Mouse (Mus musculus) kidney, adult 2 months (tissue): ENCODE data around the gene Zfp346. TPM values are rescaled to one million over a fixed set of nuclear protein-coding genes. Genes with fewer than 3 reads are reported as not detected.
"Not testable (repeated sequence)": the region's sequence is repeated elsewhere in the genome, so short reads cannot be mapped to it uniquely, and the experiment has no call there.

Source experiments
- DNase-seq: peaks from one replicate; pipeline ENCODE4 v3.0.0; 2021
- H3K27ac ChIP-seq: fragments of 200-500 bp; 2 replicates; pipeline ENCODE4 v1.5.1; 2012; ENCODE audit warnings: low read depth, low read length, control low read depth, inconsistent platforms; ENCODE audit not compliant: insufficient read depth
- H3K27me3 ChIP-seq: fragments of 200-500 bp; replicated peaks from 2 replicates; pipeline ENCODE4 v1.6.1; 2012; ENCODE audit warnings: mild to moderate bottlenecking, moderate library complexity, low read length, inconsistent platforms; ENCODE audit not compliant: control insufficient read depth, insufficient read depth
- H3K36me3 ChIP-seq: fragments of 200-500 bp; 2 replicates; pipeline ENCODE4 v1.6.1; 2012; ENCODE audit warnings: mild to moderate bottlenecking, moderate library complexity, low read length, inconsistent platforms; ENCODE audit not compliant: control insufficient read depth, insufficient read depth
- H3K4me1 ChIP-seq: fragments of 200-500 bp; 2 replicates; pipeline ENCODE4 v1.6.1; 2011; ENCODE audit warnings: low read length; ENCODE audit not compliant: control insufficient read depth, insufficient read depth
- H3K4me3 ChIP-seq: fragments of 200-500 bp; 2 replicates; pipeline ENCODE4 v1.5.1; 2011; ENCODE audit warnings: mild to moderate bottlenecking, low read depth, low read length, control low read depth; ENCODE audit not compliant: insufficient read depth
- CTCF ChIP-seq: fragments of 200-500 bp; conservative IDR thresholded peaks from 2 replicates; pipeline ENCODE4 v1.5.1; 2011; ENCODE audit warnings: low read depth, mild to moderate bottlenecking, control low read depth, low read length, moderate library complexity, mixed read lengths; ENCODE audit not compliant: insufficient read depth, insufficient read length
- POLR2A ChIP-seq: fragments of 200-500 bp; IDR thresholded peaks from one replicate; pipeline ENCODE4 v1.6.1; 2011; ENCODE audit warnings: low read depth, low read length, control low read depth
- WGBS: fragments of 180-500 bp; shearing (Covaris S2); methylation state at CpG from one replicate; pipeline ENCODE4 v1.1.7; 2018; 5-methylcytosine and 5-hydroxymethylcytosine counted together
- polyA plus RNA-seq: library from polyadenylated mRNA; depleted of rRNA; stranded (reverse); fragments of >200 nt; gene quantifications from 2 replicates; pipeline ENCODE4 v1.2.3, GENCODE M21; 2012

The Zfp346 gene
- polyA plus RNA-seq, 1 experiment = 13.7 TPM

DNA sequence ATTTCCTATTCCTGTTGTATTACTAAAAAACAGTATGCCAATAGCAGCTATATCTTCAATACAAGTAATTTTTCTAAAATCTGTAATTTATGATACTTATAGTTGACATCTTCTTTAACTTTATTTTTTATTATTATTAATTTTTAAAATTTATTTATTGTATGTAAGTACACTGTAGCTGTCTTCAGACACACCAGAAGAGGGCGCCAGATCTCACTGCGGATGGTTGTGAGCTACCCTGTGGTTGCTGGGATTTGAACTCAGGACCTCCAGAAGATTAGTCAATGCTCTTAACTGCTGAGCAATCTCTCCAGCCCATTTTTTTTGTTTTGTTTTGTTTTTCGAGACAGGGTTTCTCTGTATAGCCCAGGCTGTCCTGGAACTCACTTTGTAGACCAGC lies 7.3 kb upstream of the Zfp346 start:
- H3K4me3 ChIP-seq, DNase-seq, H3K27me3 ChIP-seq, H3K4me1 ChIP-seq, H3K27ac ChIP-seq, H3K36me3 ChIP-seq: not testable (repeated sequence)
- 96% methylated on average over 3 of the region's 3 CpGs for WGBS
- TF ChIP-seq CTCF = 0 out of 2 replicates have a peak, but pooled peaks have one; percentile 1

DNA sequence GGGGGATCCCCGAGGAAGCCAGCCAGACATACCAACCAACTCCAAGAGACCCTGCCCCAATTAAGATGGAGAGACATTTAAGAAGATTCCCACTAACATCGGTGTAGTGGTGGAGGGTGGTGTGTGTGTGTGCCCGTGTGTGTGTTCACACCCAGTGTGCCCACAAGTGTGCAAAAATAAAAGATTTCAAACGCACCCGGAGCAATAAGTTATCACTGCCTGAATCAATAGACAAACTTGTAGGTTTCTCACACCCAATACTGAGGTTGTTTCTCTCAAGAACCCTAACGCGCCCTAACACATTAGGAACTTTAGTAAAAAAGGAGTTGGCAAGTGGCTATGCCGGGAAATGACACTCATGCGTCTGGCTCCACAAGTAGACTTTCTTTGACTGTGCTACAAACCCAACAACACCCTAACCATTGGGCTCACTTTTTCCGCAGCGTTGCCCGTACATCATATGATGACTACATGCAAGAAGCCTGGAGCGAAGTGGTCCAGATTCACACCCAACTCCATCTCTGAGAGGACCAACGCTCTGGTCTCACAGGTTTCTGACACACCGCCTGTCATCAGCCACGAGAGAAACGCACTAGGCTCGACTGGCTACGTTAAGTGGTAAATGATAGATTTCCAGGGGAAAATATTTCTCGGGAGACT lies 5.9 kb upstream of the Zfp346 start:
- no peaks in the 10 kb centered on the region for H3K27me3 ChIP-seq
- H3K4me3 ChIP-seq = peak overlapping the region; percentile 72
- no peaks in the 10 kb centered on the region; the same call in 1 of the 2 replicates for H3K4me1 ChIP-seq
- H3K27ac ChIP-seq = no peak overlapping the region
- no peaks in the 10 kb centered on the region for H3K36me3 ChIP-seq
- DNase-seq = peak; percentile 29
- TF ChIP-seq POLR2A (no peak), CTCF (no peak)
- 24% methylated on average over 20 of the region's 20 CpGs for WGBS

DNA sequence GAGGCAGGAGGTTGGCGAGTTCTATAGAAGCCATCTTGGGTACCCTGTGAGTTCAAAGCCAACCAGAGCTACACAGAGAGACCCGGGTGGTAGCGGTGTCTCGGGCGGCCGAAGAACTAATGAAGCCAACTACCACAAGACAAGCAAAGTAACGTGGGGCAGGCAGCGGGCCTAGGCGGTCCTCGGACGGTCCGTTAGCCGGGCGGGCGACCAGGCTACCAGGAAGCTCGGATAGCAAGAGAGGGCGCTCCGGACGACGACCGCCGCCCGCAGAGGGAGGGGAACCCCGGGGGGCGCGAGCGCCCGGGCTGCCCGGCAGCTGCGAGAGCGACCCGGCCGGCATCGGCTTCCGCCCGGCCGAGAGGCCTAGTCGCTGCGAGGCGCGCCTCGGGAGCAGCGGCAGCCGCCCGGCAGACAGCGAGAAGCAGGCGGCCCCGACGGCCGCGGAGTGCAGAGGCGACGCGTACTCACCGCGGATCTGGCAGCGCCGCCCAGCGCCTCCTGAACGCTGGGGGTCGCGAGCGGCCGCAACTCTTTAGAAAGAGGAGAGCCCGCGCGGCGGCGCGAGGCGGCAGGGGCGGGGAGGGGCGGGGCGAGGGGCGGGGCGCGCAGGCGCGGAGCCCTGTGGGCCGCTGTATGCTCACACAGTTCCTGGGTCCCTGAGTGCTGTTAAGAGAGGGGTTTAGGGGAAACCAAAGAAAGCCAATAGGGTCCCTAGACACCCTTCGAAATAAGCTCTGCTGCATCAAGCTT lies 5.2 kb upstream of the Zfp346 start, which contains the start of gene Uimc1:
Uimc1 (minus strand) TSS at position 575 of the 753 bp plus-strand sequence.
- Histone ChIP-seq H3K36me3 (no peaks in the 10 kb centered on the region), H3K4me3 (peak within 1 kb of the TSS; percentile 72), H3K27ac (peak within 1 kb of the TSS; percentile 60; the same call in 1 of the 2 replicates), H3K4me1 (no peaks in the 10 kb centered on the region; the same call in 1 of the 2 replicates), H3K27me3 (no peaks in the 10 kb centered on the region)
- under 1% methylated on average over 81 of the region's 81 CpGs for WGBS
- peak; percentile 88 for DNase-seq
- TF ChIP-seq POLR2A = no peak
- TF ChIP-seq CTCF = peak; percentile 22; the same call in 1 of the 2 replicates

DNA sequence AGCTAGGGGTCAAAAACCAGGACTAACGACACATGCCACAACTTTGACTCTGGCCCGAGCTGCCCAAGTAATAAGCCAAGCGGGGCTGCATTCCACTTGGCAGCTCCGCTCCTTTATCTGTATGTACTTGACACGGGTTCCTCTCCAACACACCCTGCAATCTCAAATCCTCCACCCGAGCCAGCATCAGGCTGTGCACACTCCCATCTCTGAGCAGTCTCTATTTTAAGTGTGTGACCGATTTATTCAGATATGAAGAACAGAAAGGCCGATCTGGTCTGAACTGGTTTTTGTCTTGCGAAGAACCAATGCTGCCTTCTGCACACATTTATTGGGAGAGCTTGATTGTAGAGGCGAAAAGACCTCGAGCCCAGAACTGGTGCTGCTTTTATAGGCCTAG lies 3.5 kb upstream of the Zfp346 start:
- 90% methylated on average over 11 of the region's 11 CpGs for WGBS
- no peak for DNase-seq
- TF ChIP-seq CTCF (no peak), POLR2A (no peak)
- Histone ChIP-seq H3K4me3 (no peak overlapping the region), H3K36me3 (no peaks in the 10 kb centered on the region), H3K27me3 (no peaks in the 10 kb centered on the region), H3K27ac (no peak overlapping the region), H3K4me1 (peaks cover 5% of the 10 kb centered on the region)

DNA sequence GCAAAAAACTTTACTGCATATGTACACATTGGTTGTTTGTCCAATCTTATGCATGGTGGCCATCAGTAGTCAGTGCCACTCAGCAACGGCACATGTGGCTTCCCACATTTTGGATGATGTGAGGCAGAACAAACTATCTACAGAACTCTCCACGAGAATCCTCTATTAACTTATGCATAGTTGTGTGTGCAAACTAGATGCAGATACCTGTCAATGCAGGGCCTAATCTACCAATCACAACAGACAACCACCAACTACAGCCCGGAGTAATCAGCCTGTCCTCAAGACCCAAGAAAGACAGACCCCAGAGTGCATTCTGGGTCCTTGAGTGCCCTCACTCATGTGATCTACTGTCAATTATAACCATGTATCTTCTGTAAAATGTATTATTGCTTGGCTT lies 2.7 kb upstream of the Zfp346 start:
- TF ChIP-seq POLR2A (no peak), CTCF (no peak)
- 94% methylated on average over 3 of the region's 3 CpGs for WGBS
- peaks cover 5% of the 10 kb centered on the region for H3K4me1 ChIP-seq
- H3K27ac ChIP-seq = no peak overlapping the region
- no peaks in the 10 kb centered on the region for H3K36me3 ChIP-seq
- H3K4me3 ChIP-seq = no peak overlapping the region
- H3K27me3 ChIP-seq = no peaks in the 10 kb centered on the region
- DNase-seq = no peak

DNA sequence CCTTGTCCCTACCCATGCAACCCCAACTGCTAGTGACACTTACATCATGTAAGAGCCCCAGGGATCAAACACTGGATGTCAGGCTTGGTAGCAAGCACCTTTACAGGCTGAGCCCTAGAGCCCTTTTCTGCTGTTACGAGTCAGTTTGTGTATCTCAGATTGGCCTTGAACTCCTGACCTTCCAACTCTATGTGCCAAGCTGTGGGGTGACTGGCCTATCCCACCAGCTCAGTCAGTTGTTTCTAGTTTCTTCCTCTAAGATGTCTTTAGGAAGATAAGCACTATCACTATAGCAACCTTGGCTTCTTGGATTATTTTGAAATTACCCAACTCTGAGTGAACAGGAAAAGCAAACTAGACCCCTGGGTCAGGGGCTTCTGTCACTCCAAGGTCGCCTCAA lies 1.8 kb upstream of the Zfp346 start:
- TF ChIP-seq CTCF = no peak
- no peak for TF ChIP-seq POLR2A
- 70% methylated on average over 2 of the region's 2 CpGs for WGBS
- Histone ChIP-seq H3K27me3 (no peaks in the 10 kb centered on the region), H3K4me3 (no peak overlapping the region), H3K27ac (no peak overlapping the region), H3K4me1 (peaks cover 5% of the 10 kb centered on the region), H3K36me3 (no peaks in the 10 kb centered on the region)
- DNase-seq = no peak

DNA sequence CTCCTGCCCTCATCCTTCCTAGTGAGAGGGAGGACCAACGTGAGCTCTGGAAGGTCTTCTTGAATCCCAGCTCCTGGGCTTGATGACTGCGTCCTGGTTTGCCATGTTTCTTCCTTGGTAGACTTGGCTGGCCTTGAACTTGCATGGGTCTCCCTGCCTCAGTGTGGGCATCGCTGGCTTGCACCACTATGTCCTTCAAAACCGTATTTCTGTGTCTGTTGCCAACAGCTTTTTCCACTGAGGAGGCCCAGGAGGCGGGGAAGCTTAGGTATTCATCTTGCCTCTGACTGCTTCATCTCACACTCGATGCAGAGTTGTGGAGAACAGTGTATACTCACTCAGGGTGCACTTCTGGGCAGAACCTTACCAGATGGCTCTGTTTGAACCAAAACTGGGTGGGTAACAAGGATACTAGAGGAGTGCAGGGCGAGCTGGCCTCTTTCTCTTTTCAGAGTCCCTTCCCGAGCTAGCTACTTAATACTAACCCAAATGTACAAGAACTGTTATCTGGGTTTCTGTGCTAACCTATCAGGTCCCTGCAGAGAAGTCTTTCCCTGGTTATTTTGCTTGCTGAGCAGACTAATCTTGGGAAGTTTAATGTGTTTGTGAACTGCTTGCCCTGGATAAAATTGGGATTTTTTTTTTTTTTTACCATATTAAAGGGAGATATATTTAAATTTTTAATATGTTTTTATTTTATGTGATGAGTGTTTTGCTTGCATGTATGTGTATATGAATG lies 1.0 kb downstream of the Zfp346 start:
- TF ChIP-seq POLR2A = no peak
- no peak for TF ChIP-seq CTCF

More for the DNA sequence above, 1.0 kb downstream of the Zfp346 start:
- H3K27me3 ChIP-seq = no peaks in the 10 kb centered on the region
- no peak overlapping the region for H3K27ac ChIP-seq
- 19% methylated on average over 8 of the region's 8 CpGs for WGBS
- no peaks in the 10 kb centered on the region for H3K36me3 ChIP-seq
- peak overlapping the region; percentile 71 for H3K4me3 ChIP-seq
- peak; percentile 15 for DNase-seq
- peaks cover 5% of the 10 kb centered on the region for H3K4me1 ChIP-seq
